Mouse (Mus musculus) left cerebral cortex, postnatal 10 days (tissue): ENCODE results near the gene Slc4a10. TPM values are rescaled to one million over a fixed set of nuclear protein-coding genes. Genes with fewer than 3 reads are reported as not detected.
"Not testable (repeated sequence)": the region's sequence is repeated elsewhere in the genome, so short reads cannot be mapped to it uniquely, and the experiment has no call there.

Source experiments
- DNase-seq, 2 experiments: peaks; one replicate each; pipeline ENCODE4 v3.0.0; 2021 to 2022; ENCODE audit warnings: low spot score in 2 of 2, mixed read lengths in 1 of 2; ENCODE audit errors: extremely low spot score in 1 of 2
- intact Hi-C: fragments of 180-260 bp; cut with DNase I; formaldehyde crosslinking; loops from one replicate; pipeline ENCODE4 v1.15.1; 2025
- total RNA-seq, 2 experiments: library from RNA; stranded (reverse); gene quantifications; 2 replicates each; pipeline ENCODE4 v1.2.3; 2021

The Slc4a10 gene
- 100 to 1,000 TPM; 142 to 153 TPM for total RNA-seq

DNA sequence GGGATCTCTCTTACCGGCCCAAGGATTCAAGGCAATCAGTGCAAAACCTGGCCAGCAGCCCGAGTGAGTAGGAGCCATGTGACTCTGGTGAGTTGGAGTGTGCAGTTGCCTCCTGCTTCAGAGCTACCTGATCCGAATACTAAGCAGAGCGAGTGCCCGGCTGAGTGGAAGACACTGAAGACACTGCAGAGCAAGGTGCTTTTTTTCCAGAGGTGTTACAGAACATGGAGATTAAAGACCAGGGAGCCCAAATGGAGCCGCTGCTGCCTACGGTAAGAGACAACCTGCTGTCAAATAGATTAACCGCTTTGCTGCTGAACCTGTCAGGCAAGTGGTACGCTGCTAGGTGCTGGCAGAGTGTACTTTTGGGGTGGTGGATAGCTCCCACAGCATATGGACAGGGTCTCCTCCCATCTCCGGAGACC lies at the start of gene Slc4a10:
Gene Slc4a10, plus strand, starts transcription at position 42 of the 425 bp plus-strand sequence.
- intact Hi-C loops, result no loop called here

DNA sequence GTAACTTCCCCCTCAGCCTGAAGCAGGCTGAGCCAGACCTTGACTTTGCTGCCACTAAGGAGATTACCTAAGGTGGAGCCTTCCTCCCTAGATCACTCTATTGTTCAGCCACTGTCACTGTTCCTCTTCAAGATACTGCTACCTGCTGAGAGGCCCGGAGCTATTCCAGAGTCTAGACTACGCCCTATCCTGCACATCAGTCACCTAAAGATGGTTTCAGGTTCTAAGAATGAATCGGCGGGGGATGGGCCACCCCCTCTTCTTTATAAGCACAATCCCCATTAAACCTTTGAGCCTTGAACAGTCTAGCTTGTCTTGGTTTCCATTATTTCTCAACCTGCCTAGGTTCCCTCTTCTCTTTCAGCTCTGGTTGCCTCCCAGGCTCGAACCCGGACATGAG lies 45.0 kb upstream of the Slc4a10 start:
- DNase-seq, intact Hi-C loops: not testable (repeated sequence)

More for the DNA sequence above, at the start of gene Slc4a10:
- DNase-seq, result peak; percentile 58 to 64

DNA sequence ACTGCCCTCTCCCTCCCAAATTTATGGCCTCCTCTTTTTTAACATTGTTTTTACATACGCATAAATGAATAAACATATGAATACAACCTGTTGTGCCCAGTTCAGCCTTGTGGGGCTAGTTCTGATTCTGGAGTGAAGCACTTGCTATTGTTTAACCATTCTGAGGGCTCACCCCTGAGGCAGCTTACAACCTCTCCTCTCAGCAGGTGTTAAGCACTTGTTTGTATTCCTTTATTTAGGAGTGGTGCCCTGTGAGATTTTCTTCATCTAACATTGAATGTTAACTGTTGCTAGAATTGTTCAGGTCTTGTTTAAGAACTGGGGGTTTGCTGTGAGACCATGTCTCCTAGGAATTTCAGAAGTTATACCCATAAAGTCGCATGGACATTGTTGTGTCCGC lies 28.1 kb upstream of the Slc4a10 start:
- no peak for DNase-seq
- intact Hi-C loops, result no loop called here

DNA sequence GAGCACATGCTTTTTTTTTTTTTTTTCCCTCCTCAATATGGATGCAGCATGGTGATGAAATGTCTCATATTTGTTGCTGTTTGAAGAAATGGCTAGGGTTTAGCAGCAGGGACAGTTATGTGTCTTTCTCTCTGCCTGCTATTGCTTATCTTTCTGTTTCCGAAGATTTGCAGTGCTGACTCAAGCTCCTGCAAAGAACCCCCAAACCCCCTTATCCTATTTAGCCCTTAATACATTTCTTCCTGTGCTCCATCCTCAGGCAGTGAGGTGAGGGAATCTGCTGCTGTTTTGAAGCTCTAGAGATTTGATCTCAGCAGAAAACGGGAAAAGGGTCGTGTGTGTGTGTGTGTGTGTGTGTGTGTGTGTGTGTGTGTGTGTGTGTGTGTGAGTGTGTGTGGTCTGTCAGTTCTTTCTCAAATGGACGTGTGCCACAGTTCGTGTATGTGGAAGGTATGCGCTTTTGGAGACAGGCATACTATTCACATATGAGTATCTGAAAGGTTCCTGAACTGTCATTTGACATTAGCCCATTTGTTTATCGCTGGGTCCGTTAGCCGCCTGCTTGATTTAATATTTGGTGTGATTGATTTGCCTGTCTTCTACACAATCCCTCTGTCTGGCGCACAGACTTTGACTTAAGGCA lies 720 bp downstream of the Slc4a10 start:
- DNase-seq, result peak; percentile 14 to 16
- intact Hi-C loops, result no loop called here

DNA sequence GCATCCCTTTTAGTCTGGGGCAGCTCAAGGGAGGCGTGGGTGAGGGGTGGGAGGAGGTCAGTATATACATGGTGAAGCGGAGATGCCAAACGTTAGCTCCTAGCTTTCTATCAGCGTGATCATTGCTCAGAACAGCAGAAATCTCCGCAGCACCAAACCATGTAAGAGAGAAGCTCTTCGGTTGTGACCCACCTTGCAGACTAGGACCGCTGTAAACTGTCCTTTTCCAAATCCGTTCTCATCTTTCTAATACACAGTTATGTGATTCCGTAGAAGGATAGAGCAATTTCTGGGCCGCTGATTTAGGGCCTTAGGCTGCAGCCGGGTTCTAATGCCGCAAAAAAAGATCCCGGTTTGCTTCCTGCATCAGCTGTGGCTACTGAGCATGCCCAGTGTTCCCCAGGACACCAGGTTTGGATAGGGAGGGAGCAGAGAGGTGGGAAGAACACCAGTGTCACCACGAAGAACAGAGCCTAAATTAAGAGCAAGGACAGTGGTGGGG lies 1.3 kb downstream of the Slc4a10 start:
- intact Hi-C loops, result no loop called here
- DNase-seq, result peak; percentile 62 to 63

DNA sequence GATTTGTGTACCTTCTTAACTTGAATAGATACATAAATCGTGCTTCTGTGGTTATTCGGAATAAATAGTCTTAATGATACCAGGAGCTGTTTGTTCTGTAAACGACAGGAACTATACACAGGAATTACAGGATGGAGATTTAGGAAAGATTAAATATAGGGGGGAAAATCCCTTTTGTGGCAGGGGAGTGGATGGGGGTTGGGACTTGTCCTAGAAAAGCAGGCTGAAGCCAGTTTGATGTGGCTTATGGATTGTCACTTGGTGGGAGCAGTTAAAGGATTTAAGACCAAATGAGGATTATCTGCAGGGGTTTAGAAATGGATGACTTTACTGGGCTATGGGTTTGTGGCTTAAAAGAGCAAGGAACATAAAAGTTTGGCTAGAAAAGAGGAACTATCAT lies 1.9 kb downstream of the Slc4a10 start:
- intact Hi-C loops, result no loop called here
- no peak for DNase-seq

DNA sequence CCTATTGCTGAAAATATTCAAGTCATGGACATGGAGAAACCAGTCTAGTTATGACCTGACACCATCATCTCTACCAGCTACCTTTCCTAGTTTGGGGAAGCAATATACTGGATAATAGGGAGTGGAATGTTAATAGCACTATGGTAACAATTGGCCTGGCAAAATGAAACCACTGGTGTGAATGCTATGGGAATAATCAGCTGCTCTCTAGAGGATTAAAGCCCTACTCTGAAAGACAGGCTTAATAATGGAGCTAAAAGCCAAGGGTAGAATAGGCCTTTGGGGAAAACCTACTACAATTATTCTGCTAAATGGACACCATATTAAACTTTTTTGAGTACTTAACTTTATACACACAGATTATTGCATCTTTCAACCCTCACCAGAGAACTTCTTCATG lies 30.2 kb downstream of the Slc4a10 start:
- intact Hi-C loops, result no loop called here
- no peak for DNase-seq

DNA sequence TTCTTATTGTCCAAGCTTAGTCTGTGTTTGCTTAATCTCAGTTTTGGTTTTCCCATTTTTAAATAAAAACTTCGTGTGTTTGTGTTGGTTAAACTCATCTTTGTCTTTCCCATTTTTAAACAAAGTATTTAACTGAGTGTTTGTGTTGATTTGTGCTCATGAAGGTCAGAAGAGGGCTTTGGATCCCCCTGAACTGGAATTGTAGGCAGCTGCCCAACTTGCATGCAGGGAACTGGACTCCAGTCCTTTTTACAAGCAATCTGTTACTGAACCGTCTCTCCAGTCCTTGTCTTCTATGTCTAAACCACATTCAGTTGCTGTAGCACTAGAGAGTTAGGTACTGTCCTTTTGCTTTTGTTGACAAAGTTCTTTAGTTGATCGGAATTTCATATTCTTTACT lies 41.3 kb downstream of the Slc4a10 start:
- intact Hi-C loops, result no loop called here
- no peak for DNase-seq

DNA sequence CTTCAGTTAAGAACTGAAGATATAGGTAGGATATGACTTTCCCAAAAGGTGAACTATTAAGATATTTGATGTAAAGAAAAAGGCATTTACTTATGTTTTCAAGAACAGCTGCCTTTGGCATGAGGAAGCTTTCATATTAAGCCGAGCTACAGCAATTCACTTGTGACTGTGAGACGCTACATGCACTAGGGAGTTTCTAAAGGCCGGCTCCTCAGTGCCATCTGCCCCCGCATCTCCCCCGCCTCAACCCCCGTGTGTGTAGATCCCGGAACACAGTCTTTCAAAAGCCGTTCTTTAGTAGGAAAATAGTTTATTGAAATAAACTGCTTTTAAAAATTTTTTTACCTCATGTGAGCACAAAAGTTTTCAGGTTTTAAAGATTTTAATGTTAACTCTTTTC lies 42.5 kb downstream of the Slc4a10 start:
- no peak for DNase-seq
- intact Hi-C loops, result no loop called here

DNA sequence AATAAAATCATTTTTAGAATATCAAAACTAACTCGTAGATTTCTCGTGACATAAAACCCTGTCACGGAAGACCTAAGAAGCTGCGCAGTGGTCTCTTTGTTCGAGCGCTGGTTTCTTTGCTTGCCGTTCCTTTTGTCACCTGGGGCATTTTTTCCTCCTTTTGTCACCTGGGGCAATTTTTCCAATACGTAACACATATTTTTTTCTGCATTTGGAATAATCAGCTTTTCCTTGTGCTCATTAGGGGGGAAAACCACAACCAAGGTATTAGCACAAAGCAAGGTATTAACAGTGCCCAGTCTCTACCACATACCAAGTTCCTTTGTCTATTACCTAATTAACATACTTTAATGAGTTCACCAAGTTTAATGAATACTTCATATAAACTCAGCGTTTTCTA lies 42.9 kb downstream of the Slc4a10 start:
- intact Hi-C loops, result no loop called here
- no peak for DNase-seq

DNA sequence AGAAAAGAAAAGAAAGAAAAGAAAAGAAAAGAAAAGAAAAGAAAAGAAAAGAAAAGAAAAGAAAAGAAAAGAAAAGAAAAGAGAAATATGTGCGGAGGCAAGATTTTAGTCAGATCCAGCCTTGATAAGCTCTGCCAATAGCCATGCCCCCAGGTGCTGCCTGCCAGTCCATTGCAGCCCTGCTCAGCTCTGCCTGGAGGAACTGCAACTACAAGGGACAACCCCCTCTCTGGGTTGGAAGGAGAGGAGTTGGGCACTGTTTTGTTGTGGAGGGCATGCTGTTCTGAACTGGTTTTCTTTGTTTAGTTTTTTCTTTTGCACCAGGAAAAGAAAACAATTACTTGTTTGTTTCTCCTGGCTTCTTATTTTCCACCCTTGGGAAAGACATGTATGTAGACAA lies 54.3 kb downstream of the Slc4a10 start:
- no peak for DNase-seq
- intact Hi-C loops, result no loop called here

DNA sequence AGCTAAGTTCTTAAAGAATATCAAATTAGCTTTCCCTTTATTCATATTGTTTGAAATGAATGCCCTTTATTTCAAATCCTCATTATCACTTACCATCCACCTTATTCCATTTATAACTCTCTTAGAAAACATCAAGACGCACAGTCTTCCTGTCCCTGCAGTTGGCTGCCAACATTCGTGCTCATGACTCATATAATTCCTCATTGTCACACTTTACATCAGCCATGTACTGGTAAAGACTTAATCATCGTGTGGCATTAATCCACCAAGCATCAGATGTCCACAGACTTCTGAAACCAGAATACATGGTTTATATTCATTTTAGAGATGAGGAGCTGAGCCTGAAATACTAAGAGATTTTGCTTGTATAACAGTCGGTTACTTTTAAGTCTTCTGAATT lies 69.1 kb downstream of the Slc4a10 start:
- no peak for DNase-seq
- intact Hi-C loops, result no loop called here

DNA sequence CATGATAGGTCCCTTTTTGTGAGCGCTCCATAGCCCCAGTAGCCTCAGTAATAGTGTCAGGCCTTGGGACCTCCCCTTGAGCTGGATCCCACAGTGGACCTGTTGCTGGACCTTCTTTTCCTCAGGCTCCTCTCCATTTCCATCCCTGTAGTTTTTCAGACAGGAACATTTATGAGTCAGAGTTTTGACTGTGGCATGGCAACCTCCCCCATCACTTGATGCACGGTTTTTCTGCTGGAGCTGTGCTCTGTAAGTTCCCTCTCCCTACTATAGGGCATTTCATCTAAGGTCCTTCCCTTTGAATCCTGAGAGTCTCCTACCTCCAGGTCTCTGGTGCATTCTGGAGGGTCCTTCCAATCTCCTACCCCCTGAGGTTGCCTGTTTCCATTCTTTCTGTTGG lies 83.7 kb downstream of the Slc4a10 start:
- DNase-seq, result no peak
- intact Hi-C loops, result no loop called here

DNA sequence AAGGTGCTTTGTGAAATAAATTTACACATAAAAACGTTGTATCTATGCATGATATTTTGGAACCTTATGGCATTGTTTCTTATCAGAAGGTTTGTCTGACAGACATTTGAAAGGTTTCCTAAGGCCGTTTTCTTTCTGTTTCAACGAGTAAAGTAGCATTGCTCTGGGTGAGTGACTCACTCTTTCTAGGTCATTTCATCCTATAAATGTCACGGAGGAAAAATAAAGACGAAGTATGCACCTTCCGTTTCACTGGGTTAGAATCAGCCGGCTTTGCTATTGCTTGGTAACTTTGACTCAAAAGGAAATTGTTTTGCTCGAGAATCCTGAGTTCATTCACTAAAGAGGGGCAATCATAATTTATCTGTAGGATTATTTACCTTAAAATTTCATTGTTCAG lies 88.6 kb downstream of the Slc4a10 start:
- intact Hi-C loops, result no loop called here
- no peak for DNase-seq

DNA sequence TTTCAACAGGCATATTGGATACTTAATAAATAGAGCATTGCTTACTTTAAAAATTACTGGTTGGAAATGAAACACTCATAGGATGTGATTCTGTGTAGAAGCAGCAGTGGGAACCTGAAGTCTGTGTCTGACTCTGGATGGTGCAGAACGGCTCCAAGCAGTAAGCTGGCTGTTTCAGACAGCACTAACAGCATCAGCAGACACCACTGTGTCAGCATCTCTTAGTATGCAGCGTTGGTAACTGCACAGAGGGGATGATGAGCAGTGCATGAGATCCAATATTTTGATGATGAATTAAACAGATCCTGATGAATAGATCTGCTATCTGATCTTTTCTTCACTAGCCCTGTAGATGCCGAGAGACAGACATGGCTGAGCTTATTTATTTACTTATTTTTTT lies 101.4 kb downstream of the Slc4a10 start:
- intact Hi-C loops, result no loop called here
- peak in 1 of 2 experiments; percentile 18 for DNase-seq

DNA sequence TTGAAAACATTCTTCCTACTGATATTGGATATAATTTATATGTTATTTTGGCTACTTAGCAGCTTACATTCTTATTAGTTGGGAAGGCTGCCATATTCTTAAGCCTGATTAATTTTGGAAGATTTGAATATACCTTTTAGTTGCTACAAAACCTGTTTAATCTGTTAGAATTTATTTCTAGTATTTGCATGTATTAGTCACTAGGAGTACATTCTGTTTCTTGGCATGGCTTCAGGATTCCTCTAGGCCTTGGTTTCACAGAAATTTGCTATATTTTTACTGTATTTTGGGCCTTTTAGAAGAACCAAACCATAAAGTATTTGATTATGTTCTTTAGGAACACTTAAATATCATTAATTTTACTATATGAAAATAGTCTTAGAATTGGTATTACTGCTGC lies 103.2 kb downstream of the Slc4a10 start:
- intact Hi-C loops, result no loop called here
- DNase-seq, result no peak

DNA sequence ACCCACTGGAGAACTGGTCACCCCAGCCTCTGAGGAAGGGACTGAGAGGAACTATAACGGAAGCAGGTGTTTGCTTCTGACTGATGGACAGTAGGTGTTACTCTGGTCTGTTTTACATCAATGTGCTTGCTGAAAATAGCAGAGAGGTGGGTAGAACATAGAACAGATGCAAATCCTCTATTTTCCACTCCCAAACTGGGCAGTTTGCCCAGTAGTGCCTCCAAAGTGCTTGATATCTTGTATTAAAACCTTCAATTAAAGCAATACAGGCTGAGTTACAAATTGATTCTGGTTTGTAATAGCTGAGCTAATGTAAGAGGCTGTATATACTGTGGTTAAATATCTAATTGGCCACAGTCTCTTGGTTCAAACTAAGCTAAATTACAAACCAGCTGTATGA lies 104.6 kb downstream of the Slc4a10 start:
- no peak for DNase-seq
- intact Hi-C loops, result no loop called here

DNA sequence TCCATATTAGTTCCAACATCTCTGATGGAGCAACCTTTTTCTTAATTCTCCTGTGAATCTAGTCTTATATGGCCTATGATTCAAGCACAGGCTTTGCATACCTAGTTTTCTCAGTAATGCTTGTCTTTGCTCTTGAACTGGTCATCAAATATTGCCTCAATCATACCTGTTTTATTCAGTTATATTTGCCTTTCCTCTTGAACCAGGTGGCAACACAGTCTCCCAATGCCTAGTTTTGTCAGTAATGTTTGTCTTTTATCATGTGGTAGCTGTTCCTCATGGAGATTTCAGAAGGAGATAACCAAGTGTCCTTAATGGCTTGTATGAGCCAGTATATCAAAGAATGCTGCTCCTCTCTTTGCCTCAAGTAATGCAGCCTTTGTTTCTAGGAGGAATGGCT lies 163.8 kb downstream of the Slc4a10 start:
- no peak for DNase-seq
- intact Hi-C loops, result no loop called here

DNA sequence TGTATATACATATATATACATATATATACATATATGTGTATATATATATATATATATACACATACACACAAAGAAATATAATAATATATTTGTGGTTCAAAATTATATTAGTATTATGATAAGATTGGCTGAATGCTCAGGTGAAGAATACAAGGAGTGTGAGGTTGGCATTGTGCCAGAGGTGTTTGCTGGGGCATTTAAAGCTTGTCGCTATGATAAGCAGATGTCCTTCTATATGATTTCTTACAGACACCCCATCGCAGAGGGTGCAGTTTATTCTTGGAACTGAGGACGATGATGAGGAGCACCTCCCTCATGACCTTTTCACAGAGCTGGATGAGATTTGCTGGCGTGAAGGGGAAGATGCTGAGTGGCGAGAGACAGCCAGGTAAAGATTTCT lies 164.8 kb downstream of the Slc4a10 start:
- intact Hi-C loops, result no loop called here
- DNase-seq, result no peak

DNA sequence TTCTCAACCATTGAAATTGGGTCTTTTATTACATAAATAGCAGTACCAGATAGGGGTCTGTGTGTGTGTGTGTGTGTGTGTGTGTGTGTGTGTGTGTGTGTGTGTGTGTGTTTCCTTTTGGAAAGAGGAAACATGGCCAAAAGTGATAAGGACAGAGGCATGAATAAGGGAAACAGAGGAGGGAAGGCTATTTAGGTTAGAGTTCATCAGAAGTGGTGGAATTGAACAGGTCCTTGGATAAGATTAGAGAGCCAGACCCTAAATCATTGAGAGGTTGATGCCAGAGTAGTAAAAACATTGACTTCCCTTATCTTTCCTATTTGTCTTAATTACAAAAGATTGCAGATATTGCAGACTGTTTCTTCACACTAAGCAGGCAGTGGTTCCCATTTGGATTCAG lies 181.3 kb downstream of the Slc4a10 start:
- DNase-seq, result no peak
- intact Hi-C loops, result no loop called here

DNA sequence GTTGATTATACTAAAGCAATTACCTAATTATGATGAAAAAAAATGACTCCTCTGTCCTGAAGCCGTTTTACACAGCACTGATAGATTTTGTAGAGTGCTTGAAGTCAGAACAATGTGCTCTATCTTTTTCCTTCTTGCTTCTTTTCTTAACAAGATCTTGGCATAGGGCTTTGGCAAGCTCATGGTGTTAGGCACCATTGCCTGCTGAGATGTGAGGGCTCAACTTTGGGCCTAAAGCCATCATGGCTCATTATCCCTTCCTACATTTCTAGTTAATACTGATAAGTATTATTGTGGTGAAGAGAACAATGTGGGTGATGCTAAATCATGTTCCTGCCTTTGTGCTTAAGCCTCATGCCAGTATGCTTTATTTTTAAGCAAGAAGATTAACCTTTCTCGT lies 185.0 kb downstream of the Slc4a10 start:
- DNase-seq, result no peak
- intact Hi-C loops, result no loop called here
